19 mouse cellular contexts compared by ENCODE assay signal in the genomic region with DNA sequence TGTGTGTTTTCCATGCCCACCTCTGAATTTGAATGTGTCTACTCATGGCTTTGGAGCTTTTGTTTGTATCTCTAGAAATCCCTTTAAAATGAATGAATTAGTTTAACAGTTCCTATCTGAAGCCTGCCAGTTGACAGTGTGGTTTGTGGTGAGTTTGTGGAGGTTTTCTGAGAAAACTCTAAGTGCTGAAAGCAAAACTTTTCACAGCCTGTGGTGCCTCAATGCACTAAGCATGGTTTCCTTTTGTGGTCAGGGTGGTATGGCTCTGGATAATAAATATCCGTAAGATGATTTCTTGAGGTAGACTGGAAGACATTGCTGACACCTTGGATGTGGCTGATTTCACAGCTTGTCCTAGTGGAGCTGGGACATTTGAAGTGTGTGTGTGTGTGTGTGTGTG.
"Had no signal": no experiment of that assay in that cellular context is flagged by ENCODE, and none has a peak within 500 bp of the region (broad histone marks: within the 10 kb centered on the region; RNA-seq: fewer than 3 reads in every experiment).

No protein-coding gene starts in this region.

- H3K27me3 ChIP-seq: intestine, embryonic 15.5 days; lung, embryonic 15.5 days had no signal

- H3K27ac ChIP-seq: intestine, embryonic 15.5 days; layer of hippocampus, adult 2 months; liver, embryonic 14.5 days; stomach, postnatal 0 days had no signal

- H3K4me3 ChIP-seq: intestine, embryonic 15.5 days; layer of hippocampus, adult 2 months; limb, embryonic 15.5 days; lung, embryonic 15.5 days had no signal

- H3K4me1 ChIP-seq: intestine, embryonic 15.5 days had no signal

- H3K4me2 ChIP-seq: intestine, embryonic 15.5 days; limb, embryonic 15.5 days; liver, embryonic 11.5 days; lung, embryonic 15.5 days; midbrain, embryonic 11.5 days had no signal

- H3K9me3 ChIP-seq: intestine, embryonic 15.5 days; limb, embryonic 15.5 days; lung, embryonic 15.5 days had no signal

- H3K9ac ChIP-seq: intestine, embryonic 15.5 days; limb, embryonic 15.5 days; liver, embryonic 14.5 days; lung, embryonic 15.5 days had no signal

- H3K36me3 ChIP-seq: intestine, embryonic 15.5 days; limb, embryonic 15.5 days; lung, embryonic 15.5 days had no signal

- DNase-seq: layer of hippocampus, adult 9-11 months; lung, adult 18-20 months; lung, postnatal 10 days; lung, postnatal 36 days; midbrain, embryonic 14.5 days; right cerebral cortex, adult 18-20 months; right cerebral cortex, postnatal 14 days; right cerebral cortex, postnatal 4 days; thymus, adult 2 months; thymus, postnatal 14 days; thymus, postnatal 4 days had no signal

- ATAC-seq: intestine, embryonic 15.5 days had no signal
